ENCODE assay signal across 14 mouse cellular contexts in genomic region chr17:90456748-90457147, GRCm38 (mm10).
DNase-seq lines count a peak whose midpoint lies in the region; ATAC-seq lines count a peak whose summit lies in the region.
"Had no signal": no experiment of that assay in that cellular context is flagged by ENCODE, and none has a peak within 500 bp of the region (broad histone marks: within the 10 kb centered on the region; RNA-seq: fewer than 3 reads in every experiment).

No protein-coding gene starts in this region.

- H3K4me2 ChIP-seq in hindbrain, embryonic 12.5 days (replicated peaks): no peak overlapping the region
- peak overlapping the region; percentile 73 for H3K4me2 ChIP-seq in hindbrain, embryonic 16.5 days (ENCODE audit: low read length)

- 0 out of 2 replicates have a peak overlapping the region, but pooled peaks have one; percentile 69 for H3K4me3 ChIP-seq in hindbrain, embryonic 10.5 days
- H3K4me3 ChIP-seq in hindbrain, embryonic 12.5 days: no peak overlapping the region
- no peak overlapping the region; the same call in 1 of the 2 replicates for H3K4me3 ChIP-seq in hindbrain, embryonic 16.5 days (ENCODE audit: low read length)
- H3K4me3 ChIP-seq: gastrocnemius, adult 2 months had no signal

- H3K4me1 ChIP-seq in hindbrain, embryonic 10.5 days (replicated peaks): peaks cover 32% of the 10 kb centered on the region
- H3K4me1 ChIP-seq in hindbrain, embryonic 12.5 days: peaks cover 16% of the 10 kb centered on the region
- peaks cover 3% of the 10 kb centered on the region for H3K4me1 ChIP-seq in hindbrain, embryonic 16.5 days (ENCODE audit: control insufficient read depth, insufficient read depth, low read depth, low read length)

- H3K27ac ChIP-seq in hindbrain, embryonic 10.5 days: no peak overlapping the region
- H3K27ac ChIP-seq in hindbrain, embryonic 12.5 days: no peak overlapping the region
- no peak overlapping the region for H3K27ac ChIP-seq in hindbrain, embryonic 16.5 days (ENCODE audit: low read depth, low read length)
- H3K27ac ChIP-seq: gastrocnemius, adult 2 months; heart, embryonic 13.5 days; liver, embryonic 14.5 days; stomach, postnatal 0 days had no signal

- no peaks in the 10 kb centered on the region for H3K36me3 ChIP-seq in hindbrain, embryonic 10.5 days
- no peaks in the 10 kb centered on the region for H3K36me3 ChIP-seq in hindbrain, embryonic 12.5 days
- no peaks in the 10 kb centered on the region for H3K36me3 ChIP-seq in hindbrain, embryonic 16.5 days (ENCODE audit: control insufficient read depth, insufficient read depth, low read length)
- H3K36me3 ChIP-seq: heart, embryonic 13.5 days had no signal

- no peak for ATAC-seq in hindbrain, embryonic 12.5 days (ENCODE audit: low FRiP score)
- no peak for ATAC-seq in hindbrain, embryonic 16.5 days
- no peak for ATAC-seq in granulocyte monocyte progenitor cell, adult 5-6 weeks (replicated peaks; ENCODE audit: poor library complexity, severe bottlenecking)
- ATAC-seq: CD4-positive, CD25-positive, alpha-beta regulatory T cell, adult 4 months had no signal

- no peak overlapping the region for H3K9ac ChIP-seq in hindbrain, embryonic 12.5 days
- no peak overlapping the region for H3K9ac ChIP-seq in hindbrain, embryonic 16.5 days (ENCODE audit: low read depth, low read length)
- H3K9ac ChIP-seq: liver, embryonic 14.5 days had no signal

- H3K27me3 ChIP-seq in hindbrain, embryonic 10.5 days (ENCODE audit: insufficient read depth, poor library complexity, severe bottlenecking): peaks cover 45% of the 10 kb centered on the region
- peaks cover 15% of the 10 kb centered on the region for H3K27me3 ChIP-seq in hindbrain, embryonic 12.5 days
- no peaks in the 10 kb centered on the region for H3K27me3 ChIP-seq in hindbrain, embryonic 16.5 days (replicated peaks; ENCODE audit: control insufficient read depth, insufficient read depth, low read length)

- no peak for DNase-seq in hindbrain, embryonic 10.5 days (ENCODE audit: low spot score)
- DNase-seq in B cell, adult 2 months: peak; percentile 2
- peak; percentile 17 for DNase-seq in ZHBTc4 (ENCODE audit: low read depth, low spot score)
- DNase-seq in right cerebral cortex, postnatal 4 days: no peak
- no peak for DNase-seq in lung, postnatal 14 days
- DNase-seq: gastrocnemius, adult 2 months; kidney, postnatal 36 days had no signal

- 30% methylated on average over 5 of the region's 5 CpGs for WGBS in hindbrain, embryonic 10.5 days
- 34% methylated on average over 5 of the region's 5 CpGs for WGBS in hindbrain, embryonic 12.5 days
- WGBS in hindbrain, embryonic 16.5 days: 37% methylated on average over 5 of the region's 5 CpGs

- no peaks in the 10 kb centered on the region for H3K9me3 ChIP-seq in hindbrain, embryonic 10.5 days
- no peaks in the 10 kb centered on the region for H3K9me3 ChIP-seq in hindbrain, embryonic 12.5 days (replicated peaks)
- no peaks in the 10 kb centered on the region for H3K9me3 ChIP-seq in hindbrain, embryonic 16.5 days (ENCODE audit: control insufficient read depth, low read length)
- H3K9me3 ChIP-seq: heart, embryonic 13.5 days had no signal

Comparison
In these comparisons a context has a peak if more than half of its experiments do, and no peak if none do; other contexts are left out.
1. DNase-seq: peak in B cell, adult 2 months (2 of 2) and ZHBTc4 (single experiment); none in hindbrain, embryonic 10.5 days (single experiment), right cerebral cortex, postnatal 4 days (single experiment) and lung, postnatal 14 days (single experiment).